Mouse (Mus musculus) myocyte (in vitro differentiated cells): Measurements from ENCODE around the gene Nop9.

Experiments
- CEBPB ChIP-seq: IDR thresholded peaks from 2 replicates; pipeline ENCODE4 v1.6.1; 2011; ENCODE audit warnings: mild to moderate bottlenecking, moderate library complexity; ENCODE audit not compliant: poor library complexity, insufficient read depth, severe bottlenecking
- E2F4 ChIP-seq: IDR thresholded peaks from one replicate; pipeline ENCODE4 v1.6.1; 2011; ENCODE audit warnings: mild to moderate bottlenecking, control low read depth, moderate library complexity; ENCODE audit not compliant: insufficient read depth
- MAX ChIP-seq: IDR thresholded peaks from one replicate; pipeline ENCODE4 v1.6.1; 2011; ENCODE audit warnings: low read depth, mild to moderate bottlenecking, control low read depth
- MYOD1 ChIP-seq, 3 experiments: IDR thresholded peaks; one replicate each; pipeline ENCODE4 v1.6.1; 2011; ENCODE audit warnings: control low read depth in 2 of 3, low read depth in 2 of 3, mild to moderate bottlenecking in 2 of 3, moderate library complexity in 1 of 3; ENCODE audit not compliant: insufficient read length in 2 of 3, control insufficient read depth in 1 of 3
- POLR2A ChIP-seq: IDR thresholded peaks from one replicate; pipeline ENCODE4 v1.6.1; 2011; ENCODE audit warnings: low read depth, mild to moderate bottlenecking, control low read depth, moderate library complexity; ENCODE audit not compliant: insufficient read length
- POLR2AphosphoS2 ChIP-seq: IDR thresholded peaks from one replicate; pipeline ENCODE4 v1.6.1; 2011; ENCODE audit warnings: low read depth, control low read depth; ENCODE audit not compliant: insufficient read length
- SRF ChIP-seq: IDR thresholded peaks from one replicate; pipeline ENCODE4 v1.6.1; 2011; ENCODE audit warnings: low read depth; ENCODE audit not compliant: control insufficient read depth, insufficient read length
- TCF12 ChIP-seq: IDR thresholded peaks from one replicate; pipeline ENCODE4 v1.6.1; 2011; ENCODE audit warnings: mild to moderate bottlenecking, control low read depth; ENCODE audit not compliant: poor library complexity, insufficient read depth, severe bottlenecking
- TCF3 ChIP-seq: IDR thresholded peaks from one replicate; pipeline ENCODE4 v1.6.1; 2011; ENCODE audit warnings: low read depth, control low read depth; ENCODE audit not compliant: insufficient read length
- USF1 ChIP-seq: IDR thresholded peaks from one replicate; pipeline ENCODE4 v1.6.1; 2011; ENCODE audit warnings: low read depth, mild to moderate bottlenecking, control low read depth, moderate library complexity

DNA sequence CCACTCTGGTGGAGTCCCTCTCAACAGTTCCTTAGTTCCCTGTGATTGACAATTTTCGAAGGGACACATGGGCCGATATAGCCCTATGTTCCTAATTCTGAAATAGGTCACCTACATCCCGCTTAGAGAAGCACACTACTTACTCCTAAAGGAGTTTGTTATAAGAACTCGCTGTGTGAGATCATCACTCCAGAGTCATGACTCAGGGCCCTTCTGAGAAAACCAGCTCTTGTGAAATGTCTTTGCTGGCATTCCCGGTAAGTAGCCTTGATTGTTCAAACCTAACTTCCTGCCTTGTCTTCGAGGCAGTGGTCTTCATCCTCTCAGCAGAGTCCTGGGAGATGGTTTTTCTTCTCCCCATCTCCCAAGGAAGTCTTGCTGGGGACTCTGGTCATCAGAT lies 23.1 kb downstream of the Nop9 start:
- TF ChIP-seq POLR2A (no peak), USF1 (no peak), MYOD1 (IDR thresholded peaks at IDR 0.05; ENCODE audit: control insufficient read depth in 1 of 3, insufficient read length in 2 of 3, low read depth in 2 of 3) (no peak), TCF12 (no peak), CEBPB (no peak), POLR2AphosphoS2 (no peak), TCF3 (no peak), E2F4 (no peak), MAX (no peak), SRF (no peak)
